Mouse (Mus musculus): Measurements from ENCODE around the gene Olfr266. TPM values are rescaled to one million over a fixed set of nuclear protein-coding genes. Genes with fewer than 3 reads are reported as not detected.

The Olfr266 gene
- polyA plus RNA-seq, 2 experiments: not detected

DNA sequence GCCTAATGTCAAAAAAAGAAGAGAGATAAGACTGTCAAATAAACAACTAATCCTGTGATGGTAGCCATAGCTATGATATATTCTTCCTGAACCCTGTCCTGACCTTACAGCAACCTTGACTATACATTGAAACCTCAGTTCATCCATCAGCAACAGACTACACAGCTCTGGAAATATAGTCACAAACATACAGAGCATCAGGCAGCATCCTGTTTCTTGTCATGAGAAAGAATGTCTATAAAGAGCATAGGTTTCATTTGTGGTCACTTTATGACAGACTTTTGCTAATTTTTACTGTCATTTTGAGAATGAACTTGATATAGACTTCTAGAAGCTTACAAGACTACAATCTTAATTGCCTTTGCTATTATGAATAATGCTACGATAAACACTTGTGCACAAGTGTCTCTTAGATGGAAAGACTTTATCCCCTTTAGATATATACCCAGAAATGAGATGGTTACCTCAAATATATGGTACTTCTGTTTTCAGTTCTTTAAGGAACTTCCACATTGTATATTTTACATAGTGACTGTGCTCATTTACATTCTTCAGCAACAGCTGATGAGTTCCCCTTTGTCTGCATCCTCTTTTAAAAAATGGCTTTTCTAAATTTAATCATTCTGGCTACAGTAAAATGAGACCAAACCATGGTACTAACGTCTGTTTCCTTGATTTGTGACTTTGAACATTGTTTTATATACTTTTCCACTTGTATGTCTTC is 17.0 kb downstream of the Olfr266 start:
- no peak overlapping the region for H3K9ac ChIP-seq (ENCODE audit: low read depth, low read length, severe bottlenecking)
- no peaks in the 10 kb centered on the region for H3K4me1 ChIP-seq (ENCODE audit: control insufficient read depth, insufficient read depth, low read length)
- H3K4me2 ChIP-seq (replicated peaks; ENCODE audit: low read depth, low read length, severe bottlenecking): no peak overlapping the region
- H3K4me3 ChIP-seq (replicated peaks; ENCODE audit: low read length): no peak overlapping the region
- 68% methylated on average over 2 of the region's 2 CpGs for WGBS
- no peaks in the 10 kb centered on the region for H3K9me3 ChIP-seq (ENCODE audit: control insufficient read depth, low read length)
- DNase-seq (ENCODE audit: low spot score): no peak
- no peak overlapping the region for H3K27ac ChIP-seq (replicated peaks; ENCODE audit: low read depth, low read length)
- no peaks in the 10 kb centered on the region for H3K36me3 ChIP-seq (ENCODE audit: control insufficient read depth, insufficient read depth, low read length)
- TF ChIP-seq POLR2A (IDR thresholded peaks at IDR 0.05; ENCODE audit: borderline replicate concordance, extremely low read depth, insufficient read depth, insufficient read length): no peak
- no peak for ATAC-seq (ENCODE audit: low FRiP score, low read depth)
- no peaks in the 10 kb centered on the region for H3K27me3 ChIP-seq (ENCODE audit: control insufficient read depth, insufficient read depth, low read length)

DNA sequence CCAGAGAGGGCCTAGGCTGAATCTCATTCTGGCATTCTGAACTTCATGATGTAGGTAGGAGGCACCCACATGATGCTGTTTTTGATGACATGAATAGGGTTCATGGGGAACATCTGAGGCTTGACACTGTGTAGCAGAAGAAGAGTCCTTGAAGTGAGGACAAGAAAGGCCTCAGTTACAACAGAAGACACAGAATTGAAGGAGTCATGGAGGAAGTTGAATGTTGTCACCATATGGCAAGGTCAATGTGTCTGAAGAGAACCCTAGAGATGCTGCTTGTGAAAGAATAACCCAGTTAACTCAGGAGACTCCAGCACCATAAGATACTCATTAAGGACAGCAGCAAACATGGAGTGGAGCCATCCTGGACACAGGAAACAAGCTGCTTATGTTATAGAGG is 28.0 kb downstream of the Olfr266 start:
- no peak overlapping the region for H3K9ac ChIP-seq (ENCODE audit: low read depth, low read length, severe bottlenecking)
- no peak overlapping the region for H3K4me3 ChIP-seq (replicated peaks; ENCODE audit: low read length)
- H3K36me3 ChIP-seq (ENCODE audit: control insufficient read depth, insufficient read depth, low read length): no peaks in the 10 kb centered on the region
- ATAC-seq (ENCODE audit: low FRiP score, low read depth): no peak
- H3K27ac ChIP-seq (replicated peaks; ENCODE audit: low read depth, low read length): no peak overlapping the region
- no peak for DNase-seq (ENCODE audit: low spot score)
- H3K27me3 ChIP-seq (ENCODE audit: control insufficient read depth, insufficient read depth, low read length): no peaks in the 10 kb centered on the region
- H3K4me2 ChIP-seq (replicated peaks; ENCODE audit: low read depth, low read length, severe bottlenecking): no peak overlapping the region
- H3K4me1 ChIP-seq (ENCODE audit: control insufficient read depth, insufficient read depth, low read length): no peaks in the 10 kb centered on the region
- TF ChIP-seq POLR2A (IDR thresholded peaks at IDR 0.05; ENCODE audit: borderline replicate concordance, extremely low read depth, insufficient read depth, insufficient read length): no peak
- no peaks in the 10 kb centered on the region for H3K9me3 ChIP-seq (ENCODE audit: control insufficient read depth, low read length)

DNA sequence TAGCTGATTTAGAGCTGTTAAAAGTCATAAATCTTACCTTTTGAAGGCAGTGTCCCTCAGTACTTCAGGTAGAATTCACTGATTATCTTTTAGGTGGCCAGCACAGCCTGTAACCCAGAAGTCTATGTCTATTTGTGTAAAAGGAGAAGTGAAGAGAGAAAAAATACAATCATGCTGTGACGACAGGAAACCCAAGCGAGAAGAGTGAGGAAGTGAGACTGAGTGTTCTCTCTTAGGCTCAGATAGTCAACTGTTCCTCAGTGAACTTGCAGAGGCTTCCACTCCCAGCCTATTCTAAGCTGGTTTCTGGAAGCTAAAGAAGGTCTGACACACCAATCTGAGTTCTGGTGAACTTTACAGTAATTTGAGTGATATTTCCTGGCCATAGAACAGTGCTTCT is 36.2 kb downstream of the Olfr266 start, which contains the start of gene Cd53:
Gene Cd53 (minus strand): TSS at position 220 of the 400 bp plus-strand sequence.
- Histone ChIP-seq H3K9me3 (ENCODE audit: control insufficient read depth, low read length) (no peaks in the 10 kb centered on the region), H3K4me1 (ENCODE audit: control insufficient read depth, insufficient read depth, low read length) (no peaks in the 10 kb centered on the region), H3K4me3 (replicated peaks; ENCODE audit: low read length) (no peak within 1 kb of the TSS), H3K27ac (replicated peaks; ENCODE audit: low read depth, low read length) (no peak within 1 kb of the TSS), H3K36me3 (ENCODE audit: control insufficient read depth, insufficient read depth, low read length) (no peaks in the 10 kb centered on the region), H3K9ac (ENCODE audit: low read depth, low read length, severe bottlenecking) (no peak within 1 kb of the TSS), H3K27me3 (ENCODE audit: control insufficient read depth, insufficient read depth, low read length) (no peaks in the 10 kb centered on the region), H3K4me2 (replicated peaks; ENCODE audit: low read depth, low read length, severe bottlenecking) (no peak within 1 kb of the TSS)
- ATAC-seq (ENCODE audit: low FRiP score, low read depth) (no peak), DNase-seq (ENCODE audit: low spot score) (no peak)
- 85% methylated on average over 2 of the region's 2 CpGs for WGBS
- no peak for TF ChIP-seq POLR2A (IDR thresholded peaks at IDR 0.05; ENCODE audit: borderline replicate concordance, extremely low read depth, insufficient read depth, insufficient read length)

DNA sequence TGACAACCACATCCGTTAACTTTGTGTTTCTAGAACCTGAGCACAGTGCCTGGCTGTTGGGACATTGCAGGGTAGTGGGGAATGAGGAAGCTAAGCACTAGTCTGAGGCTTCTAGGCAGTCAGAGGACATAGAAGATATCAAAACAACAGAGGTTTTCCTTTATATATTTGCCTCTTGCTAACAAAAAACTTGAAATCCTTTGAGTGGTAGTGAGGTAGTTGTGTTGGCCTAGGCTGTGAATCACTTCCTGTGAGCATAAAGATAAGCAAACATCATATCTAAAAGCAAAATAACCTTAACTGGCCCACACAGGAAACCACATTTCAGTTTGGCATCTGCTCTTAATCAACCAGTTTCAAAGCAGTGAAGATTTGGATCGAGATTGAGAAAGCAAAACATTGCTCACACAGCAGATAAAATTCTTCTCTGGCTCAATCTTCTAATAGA is 37.6 kb downstream of the Olfr266 start:
- Histone ChIP-seq H3K27me3 (ENCODE audit: control insufficient read depth, insufficient read depth, low read length) (no peaks in the 10 kb centered on the region), H3K4me1 (ENCODE audit: control insufficient read depth, insufficient read depth, low read length) (no peaks in the 10 kb centered on the region), H3K9me3 (ENCODE audit: control insufficient read depth, low read length) (no peaks in the 10 kb centered on the region), H3K4me2 (replicated peaks; ENCODE audit: low read depth, low read length, severe bottlenecking) (no peak overlapping the region), H3K36me3 (ENCODE audit: control insufficient read depth, insufficient read depth, low read length) (no peaks in the 10 kb centered on the region), H3K9ac (ENCODE audit: low read depth, low read length, severe bottlenecking) (no peak overlapping the region), H3K4me3 (replicated peaks; ENCODE audit: low read length) (no peak overlapping the region), H3K27ac (replicated peaks; ENCODE audit: low read depth, low read length) (no peak overlapping the region)
- DNase-seq (ENCODE audit: low spot score) (no peak), ATAC-seq (ENCODE audit: low FRiP score, low read depth) (no peak)
- 49% methylated on average over 2 of the region's 2 CpGs for WGBS
- no peak for TF ChIP-seq POLR2A (IDR thresholded peaks at IDR 0.05; ENCODE audit: borderline replicate concordance, extremely low read depth, insufficient read depth, insufficient read length)

GRCm38 (mm10) chr3:106787972-106788371 is 38.1 kb downstream of the Olfr266 start:
- no peaks in the 10 kb centered on the region for H3K9me3 ChIP-seq (ENCODE audit: control insufficient read depth, low read length)
- H3K4me3 ChIP-seq (replicated peaks; ENCODE audit: low read length): no peak overlapping the region
- H3K4me1 ChIP-seq (ENCODE audit: control insufficient read depth, insufficient read depth, low read length): no peaks in the 10 kb centered on the region
- H3K27me3 ChIP-seq (ENCODE audit: control insufficient read depth, insufficient read depth, low read length): no peaks in the 10 kb centered on the region
- DNase-seq (ENCODE audit: low spot score) (no peak), ATAC-seq (ENCODE audit: low FRiP score, low read depth) (no peak)
- H3K27ac ChIP-seq (replicated peaks; ENCODE audit: low read depth, low read length): no peak overlapping the region
- no peaks in the 10 kb centered on the region for H3K36me3 ChIP-seq (ENCODE audit: control insufficient read depth, insufficient read depth, low read length)
- TF ChIP-seq POLR2A (IDR thresholded peaks at IDR 0.05; ENCODE audit: borderline replicate concordance, extremely low read depth, insufficient read depth, insufficient read length): no peak
- H3K9ac ChIP-seq (ENCODE audit: low read depth, low read length, severe bottlenecking): no peak overlapping the region
- no peak overlapping the region for H3K4me2 ChIP-seq (replicated peaks; ENCODE audit: low read depth, low read length, severe bottlenecking)
